ENCODE assay signal across 10 mouse cellular contexts in the genomic region with DNA sequence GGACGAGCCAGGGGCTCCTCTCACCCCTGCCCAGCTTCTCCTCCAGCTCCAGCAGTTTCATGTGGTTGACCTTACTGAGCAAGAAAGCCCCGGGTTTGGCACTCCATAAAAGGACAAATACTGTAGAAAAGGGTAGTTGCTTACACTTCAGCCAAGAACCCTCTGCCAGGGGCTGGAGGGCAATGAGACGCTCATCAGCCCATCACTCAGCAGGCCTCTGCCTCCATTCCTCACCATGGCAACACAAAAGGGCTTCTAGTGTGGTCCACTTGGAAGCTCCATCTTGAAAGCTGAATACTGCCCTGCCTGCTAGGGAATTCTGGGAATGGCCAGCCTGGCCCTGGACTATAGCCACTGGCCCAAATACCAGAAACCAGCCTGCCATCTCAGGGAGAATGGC. TPM values are rescaled to one million over a fixed set of nuclear protein-coding genes. Genes with fewer than 3 reads are reported as not detected.
DNase-seq lines count a peak whose midpoint lies in the region; ATAC-seq and TF ChIP-seq lines count a peak whose summit lies in the region.
"Had no signal": no experiment of that assay in that cellular context is flagged by ENCODE, and none has a peak within 500 bp of the region (broad histone marks: within the 10 kb centered on the region; RNA-seq: fewer than 3 reads in every experiment).

No protein-coding gene starts in this region.

- no peaks in the 10 kb centered on the region for H3K36me3 ChIP-seq in embryonic facial prominence, embryonic 13.5 days
- no peaks in the 10 kb centered on the region for H3K36me3 ChIP-seq in embryonic facial prominence, embryonic 10.5 days (replicated peaks)
- H3K36me3 ChIP-seq in hindbrain, embryonic 10.5 days: no peaks in the 10 kb centered on the region
- no peaks in the 10 kb centered on the region for H3K36me3 ChIP-seq in limb, embryonic 11.5 days (ENCODE audit: control insufficient read depth, insufficient read depth, low read length)
- H3K36me3 ChIP-seq in thymus, adult 2 months (ENCODE audit: control insufficient read depth, insufficient read depth, low read length): no peaks in the 10 kb centered on the region

- H3K4me1 ChIP-seq in embryonic facial prominence, embryonic 13.5 days: peaks cover 19% of the 10 kb centered on the region
- peaks cover 25% of the 10 kb centered on the region for H3K4me1 ChIP-seq in embryonic facial prominence, embryonic 10.5 days
- H3K4me1 ChIP-seq in hindbrain, embryonic 10.5 days (replicated peaks): peaks cover 32% of the 10 kb centered on the region
- H3K4me1 ChIP-seq in limb, embryonic 11.5 days (ENCODE audit: control insufficient read depth, insufficient read depth, low read length): peaks cover 11% of the 10 kb centered on the region
- no peaks in the 10 kb centered on the region; the same call in 1 of the 2 replicates for H3K4me1 ChIP-seq in thymus, adult 2 months (replicated peaks; ENCODE audit: control insufficient read depth, insufficient read depth, low read length)

- H3K27me3 ChIP-seq in embryonic facial prominence, embryonic 13.5 days: no peaks in the 10 kb centered on the region
- H3K27me3 ChIP-seq in embryonic facial prominence, embryonic 10.5 days (replicated peaks; ENCODE audit: low read depth, poor library complexity, severe bottlenecking): no peaks in the 10 kb centered on the region
- H3K27me3 ChIP-seq in hindbrain, embryonic 10.5 days (ENCODE audit: insufficient read depth, poor library complexity, severe bottlenecking): peaks cover 3% of the 10 kb centered on the region; the same call in 1 of the 2 replicates
- H3K27me3 ChIP-seq in limb, embryonic 11.5 days (ENCODE audit: control insufficient read depth, insufficient read depth, low read length): no peaks in the 10 kb centered on the region
- no peaks in the 10 kb centered on the region for H3K27me3 ChIP-seq in thymus, adult 2 months (ENCODE audit: control insufficient read depth, insufficient read depth, low read length)

- ATAC-seq in embryonic facial prominence, embryonic 13.5 days (ENCODE audit: insufficient number of reproducible peaks, insufficient read depth, low FRiP score, low TSS enrichment, low read depth): no peak
- ATAC-seq in limb, embryonic 11.5 days (ENCODE audit: insufficient number of reproducible peaks, low FRiP score, low TSS enrichment, low read depth): no peak
- no peak for ATAC-seq in CD4-positive, CD25-positive, alpha-beta regulatory T cell, adult 4 months

- 0 out of 2 replicates have a peak overlapping the region, but pooled peaks have one; percentile 5 for H3K27ac ChIP-seq in embryonic facial prominence, embryonic 13.5 days
- H3K27ac ChIP-seq in embryonic facial prominence, embryonic 10.5 days (replicated peaks): no peak overlapping the region
- H3K27ac ChIP-seq in hindbrain, embryonic 10.5 days: peak overlapping the region; percentile 53; the same call in 1 of the 2 replicates
- H3K27ac ChIP-seq in limb, embryonic 11.5 days (replicated peaks; ENCODE audit: low read depth, low read length): peak overlapping the region; percentile 52; the same call in 1 of the 2 replicates
- H3K27ac ChIP-seq in thymus, adult 2 months (ENCODE audit: control insufficient read depth, insufficient read depth, low read length): no peak overlapping the region
- H3K27ac ChIP-seq: macrophage had no signal

- no peak for TF ChIP-seq CTCF in thymus, adult 2 months (IDR thresholded peaks at IDR 0.05; ENCODE audit: borderline replicate concordance, control insufficient read depth, extremely low read depth, insufficient read depth, low read length, poor library complexity)

- no peak for TF ChIP-seq POLR2A in thymus, adult 2 months (IDR thresholded peaks at IDR 0.05; ENCODE audit: control insufficient read depth, extremely low read depth, insufficient read depth, low read length, poor library complexity)

- no peak overlapping the region for H3K4me2 ChIP-seq in embryonic facial prominence, embryonic 13.5 days
- H3K4me2 ChIP-seq in limb, embryonic 11.5 days (ENCODE audit: low read depth, severe bottlenecking): 0 out of 2 replicates have a peak overlapping the region, but pooled peaks have one; percentile 4

- H3K4me3 ChIP-seq in embryonic facial prominence, embryonic 13.5 days: no peak overlapping the region
- H3K4me3 ChIP-seq in embryonic facial prominence, embryonic 10.5 days: no peak overlapping the region
- no peak overlapping the region for H3K4me3 ChIP-seq in hindbrain, embryonic 10.5 days
- no peak overlapping the region for H3K4me3 ChIP-seq in limb, embryonic 11.5 days (ENCODE audit: low read depth, low read length)
- H3K4me3 ChIP-seq in thymus, adult 2 months (ENCODE audit: control insufficient read depth, insufficient read depth, low read length): no peak overlapping the region

- H3K9ac ChIP-seq in embryonic facial prominence, embryonic 13.5 days: 0 out of 2 replicates have a peak overlapping the region, but pooled peaks have one; percentile 12
- H3K9ac ChIP-seq in limb, embryonic 11.5 days (ENCODE audit: low read length): no peak overlapping the region

- H3K9me3 ChIP-seq in embryonic facial prominence, embryonic 13.5 days: no peaks in the 10 kb centered on the region
- no peaks in the 10 kb centered on the region for H3K9me3 ChIP-seq in embryonic facial prominence, embryonic 10.5 days
- H3K9me3 ChIP-seq in hindbrain, embryonic 10.5 days: no peaks in the 10 kb centered on the region
- H3K9me3 ChIP-seq in limb, embryonic 11.5 days (ENCODE audit: control insufficient read depth, low read length): no peaks in the 10 kb centered on the region

- 33% methylated on average over 3 of the region's 3 CpGs for WGBS in embryonic facial prominence, embryonic 13.5 days
- WGBS in embryonic facial prominence, embryonic 10.5 days: 41% methylated on average over 3 of the region's 3 CpGs
- WGBS in hindbrain, embryonic 10.5 days: 28% methylated on average over 3 of the region's 3 CpGs
- 22% methylated on average over 3 of the region's 3 CpGs for WGBS in limb, embryonic 11.5 days
- WGBS in thymus, adult 2 months: 55% methylated on average over 3 of the region's 3 CpGs

- no peak for DNase-seq in embryonic facial prominence, embryonic 10.5 days (ENCODE audit: low spot score)
- DNase-seq in brain, adult 2 months (ENCODE audit: low read depth, low spot score): peak; percentile 35
- peak; percentile 40 for DNase-seq in hindbrain, embryonic 10.5 days (ENCODE audit: low spot score)
- no peak for DNase-seq in limb, embryonic 11.5 days (ENCODE audit: low spot score)
- DNase-seq in thymus, postnatal 36 days: no peak
- no peak for DNase-seq in thymus, adult 2 months

RNA-seq across cellular contexts. Expression of gene Galnt16, which starts 49.3 kb away (rescaled TPM):
- 12.2 and 13.4 TPM in 2 replicates for polyA plus RNA-seq in embryonic facial prominence, embryonic 13.5 days (2015; fragmentation: Nextera tagmentation; extraction: Ambion mirVana)
- polyA plus RNA-seq in embryonic facial prominence, embryonic 10.5 days (2016; fragmentation: Nextera tagmentation; extraction: Ambion mirVana): 14.1 and 16.4 TPM in 2 replicates
- polyA plus RNA-seq in hindbrain, embryonic 10.5 days (2016; fragmentation: Nextera tagmentation; extraction: Ambion mirVana): 17.7 and 18.9 TPM in 2 replicates
- polyA plus RNA-seq in limb, embryonic 11.5 days (2014; fragmentation: Nextera tagmentation; extraction: Ambion mirVana): 2.8 and 3.3 TPM in 2 replicates
- 1 to 10 TPM in 1 of 2 experiments, not detected in 1; 1.2 TPM for polyA plus RNA-seq in CD4-positive, CD25-positive, alpha-beta regulatory T cell, adult 4 months (2017; shearing (Covaris generic))
- polyA plus RNA-seq in thymus, adult 2 months (2012; rRNA removed): 0.98 and 1.1 TPM in 2 replicates
- polyA plus RNA-seq: C2C12, macrophage had no signal

Comparison
In these comparisons a context has a peak if more than half of its experiments do, and no peak if none do; other contexts are left out.
1. H3K27ac ChIP-seq: peak in embryonic facial prominence, embryonic 13.5 days (single experiment), hindbrain, embryonic 10.5 days (single experiment) and limb, embryonic 11.5 days (single experiment); none in embryonic facial prominence, embryonic 10.5 days (single experiment) and thymus, adult 2 months (single experiment).
2. DNase-seq: peak in brain, adult 2 months (single experiment) and hindbrain, embryonic 10.5 days (single experiment); none in embryonic facial prominence, embryonic 10.5 days (single experiment), limb, embryonic 11.5 days (single experiment), thymus, postnatal 36 days (0 of 2) and thymus, adult 2 months (single experiment).